Mouse (Mus musculus) heart, embryonic 13.5 days (tissue): ENCODE measurements at regions not wholly inside any gene's neighbourhood (a gene's known extent, or its start where the extent isn't known, plus 50 kb on each side); places are given as distances from the start of the nearest gene placed in this dataset.

Source experiments
- ATAC-seq: fragments of 200-750 bp; cut with Nextera tagmentation; 2 replicates; pipeline ENCODE4 v1.8.0; 2017; ENCODE audit warnings: moderate TSS enrichment; ENCODE audit not compliant: insufficient number of reproducible peaks, low FRiP score, low TSS enrichment; ENCODE audit errors: extremely low read depth
- H3K27ac ChIP-seq: fragments of 300-500 bp; sonication (generic); replicated peaks from 2 replicates; pipeline ENCODE4 v1.5.1; 2015; ENCODE audit warnings: moderate library complexity, mild to moderate bottlenecking, inconsistent platforms
- H3K27me3 ChIP-seq: fragments of 300-500 bp; sonication (generic); replicated peaks from 2 replicates; pipeline ENCODE4 v1.6.1; 2015; ENCODE audit warnings: mild to moderate bottlenecking, inconsistent platforms
- H3K36me3 ChIP-seq: fragments of 300-500 bp; sonication (generic); 2 replicates; pipeline ENCODE4 v1.6.1; 2015; ENCODE audit warnings: mild to moderate bottlenecking, inconsistent platforms
- H3K4me1 ChIP-seq: fragments of 300-500 bp; sonication (generic); 2 replicates; pipeline ENCODE4 v1.6.1; 2015; ENCODE audit warnings: inconsistent platforms
- H3K4me2 ChIP-seq: fragments of 300-500 bp; sonication (generic); 2 replicates; pipeline ENCODE4 v1.6.1; 2015; ENCODE audit warnings: inconsistent platforms, mild to moderate bottlenecking, moderate library complexity
- H3K4me3 ChIP-seq: fragments of 300-500 bp; sonication (generic); 2 replicates; pipeline ENCODE4 v1.5.1; 2015; ENCODE audit warnings: moderate library complexity, mild to moderate bottlenecking, inconsistent platforms
- H3K9ac ChIP-seq: fragments of 300-500 bp; sonication (generic); 2 replicates; pipeline ENCODE4 v1.6.1; 2015; ENCODE audit warnings: inconsistent platforms, mild to moderate bottlenecking, moderate library complexity
- H3K9me3 ChIP-seq: fragments of 300-500 bp; sonication (generic); 2 replicates; pipeline ENCODE4 v1.6.1; 2016; ENCODE audit warnings: inconsistent platforms
- WGBS: fragments of 180-500 bp; shearing (Covaris S2); methylation state at CpG from one replicate; pipeline ENCODE4 v1.1.7; 2015; ENCODE audit warnings: mixed read lengths; 5-methylcytosine and 5-hydroxymethylcytosine counted together

GRCm38 (mm10) chr6:100923070-100923469 lies 89.6 kb downstream of the Ppp4r2 start:
- ATAC-seq = no peak
- Histone ChIP-seq H3K4me1 (peaks cover 10% of the 10 kb centered on the region; the same call in 1 of the 2 replicates), H3K36me3 (no peaks in the 10 kb centered on the region), H3K4me2 (peak overlapping the region; percentile 6; the same call in 1 of the 2 replicates), H3K9ac (no peak overlapping the region), H3K27ac (no peak overlapping the region), H3K27me3 (no peaks in the 10 kb centered on the region), H3K9me3 (no peaks in the 10 kb centered on the region), H3K4me3 (no peak overlapping the region)
- 75% methylated on average over 7 of the region's 7 CpGs for WGBS

GRCm38 (mm10) chr6:100923686-100924085 lies 90.3 kb downstream of the Ppp4r2 start:
- no peak overlapping the region for H3K27ac ChIP-seq
- peaks cover 14% of the 10 kb centered on the region for H3K4me1 ChIP-seq
- H3K9me3 ChIP-seq = no peaks in the 10 kb centered on the region
- peak overlapping the region; percentile 6; the same call in 1 of the 2 replicates for H3K4me2 ChIP-seq
- no peak for ATAC-seq
- no peak overlapping the region for H3K4me3 ChIP-seq
- no peaks in the 10 kb centered on the region for H3K36me3 ChIP-seq
- no peak overlapping the region for H3K9ac ChIP-seq
- 36% methylated on average over 4 of the region's 4 CpGs for WGBS
- H3K27me3 ChIP-seq = no peaks in the 10 kb centered on the region

GRCm38 (mm10) chr6:100928791-100929758 lies 95.7 kb downstream of the Ppp4r2 start:
- ATAC-seq = no peak
- peaks cover 25% of the 10 kb centered on the region for H3K4me1 ChIP-seq
- peak overlapping the region; percentile 42 for H3K4me2 ChIP-seq
- no peaks in the 10 kb centered on the region for H3K36me3 ChIP-seq
- H3K27ac ChIP-seq = peak overlapping the region; percentile 51
- no peaks in the 10 kb centered on the region for H3K27me3 ChIP-seq
- 0 out of 2 replicates have a peak overlapping the region, but pooled peaks have one; percentile 7 for H3K9ac ChIP-seq
- no peak overlapping the region for H3K4me3 ChIP-seq
- no peaks in the 10 kb centered on the region for H3K9me3 ChIP-seq
- 42% methylated on average over 16 of the region's 16 CpGs for WGBS

GRCm38 (mm10) chr6:100929759-100930358 lies 96.4 kb downstream of the Ppp4r2 start:
- Histone ChIP-seq H3K27me3 (no peaks in the 10 kb centered on the region), H3K36me3 (no peaks in the 10 kb centered on the region), H3K27ac (peak overlapping the region; percentile 51), H3K4me1 (peaks cover 25% of the 10 kb centered on the region), H3K4me3 (no peak overlapping the region), H3K4me2 (peak overlapping the region; percentile 42; the same call in 1 of the 2 replicates), H3K9ac (no peak overlapping the region), H3K9me3 (no peaks in the 10 kb centered on the region)
- WGBS = 19% methylated on average over 10 of the region's 10 CpGs
- no peak for ATAC-seq

GRCm38 (mm10) chr6:100930706-100931105 lies 97.3 kb downstream of the Ppp4r2 start:
- Histone ChIP-seq H3K4me3 (no peak overlapping the region), H3K4me1 (peaks cover 25% of the 10 kb centered on the region), H3K27ac (no peak overlapping the region), H3K36me3 (no peaks in the 10 kb centered on the region), H3K4me2 (no peak overlapping the region), H3K9ac (no peak overlapping the region), H3K9me3 (no peaks in the 10 kb centered on the region), H3K27me3 (no peaks in the 10 kb centered on the region)
- ATAC-seq = no peak
- WGBS = 73% methylated on average over 6 of the region's 6 CpGs

GRCm38 (mm10) chr6:100934424-100934823 lies 101.0 kb downstream of the Ppp4r2 start:
- Histone ChIP-seq H3K4me2 (no peak overlapping the region), H3K27ac (no peak overlapping the region), H3K4me1 (peaks cover 27% of the 10 kb centered on the region), H3K36me3 (no peaks in the 10 kb centered on the region), H3K9ac (no peak overlapping the region), H3K27me3 (no peaks in the 10 kb centered on the region), H3K9me3 (no peaks in the 10 kb centered on the region), H3K4me3 (no peak overlapping the region)
- 88% methylated on average over 5 of the region's 5 CpGs for WGBS
- no peak for ATAC-seq

- no peak for ATAC-seq
- H3K4me1 ChIP-seq = peaks cover 13% of the 10 kb centered on the region
- H3K36me3 ChIP-seq = no peaks in the 10 kb centered on the region
- H3K9me3 ChIP-seq = no peaks in the 10 kb centered on the region
- H3K4me3 ChIP-seq = no peak overlapping the region
- no peak overlapping the region for H3K9ac ChIP-seq
- H3K4me2 ChIP-seq = no peak overlapping the region
- H3K27me3 ChIP-seq = no peaks in the 10 kb centered on the region
- WGBS = 86% methylated on average over 1 of the region's 1 CpGs
- H3K27ac ChIP-seq = no peak overlapping the region
Measured at GRCm38 (mm10) chr6:100937802-100938201, 104.4 kb downstream of the Ppp4r2 start.

- peaks cover 13% of the 10 kb centered on the region for H3K4me1 ChIP-seq
- no peaks in the 10 kb centered on the region for H3K36me3 ChIP-seq
- no peaks in the 10 kb centered on the region for H3K27me3 ChIP-seq
- 77% methylated on average over 11 of the region's 11 CpGs for WGBS
- H3K9me3 ChIP-seq = no peaks in the 10 kb centered on the region
- no peak overlapping the region for H3K27ac ChIP-seq
- H3K4me3 ChIP-seq = no peak overlapping the region
- no peak overlapping the region for H3K9ac ChIP-seq
- H3K4me2 ChIP-seq = no peak overlapping the region
- ATAC-seq = no peak
Measured at GRCm38 (mm10) chr6:100938376-100938775, 105.0 kb downstream of the Ppp4r2 start.

- no peak overlapping the region for H3K9ac ChIP-seq
- peak overlapping the region; percentile 33 for H3K4me2 ChIP-seq
- WGBS = 45% methylated on average over 12 of the region's 12 CpGs
- no peak for ATAC-seq
- no peaks in the 10 kb centered on the region for H3K36me3 ChIP-seq
- H3K27me3 ChIP-seq = no peaks in the 10 kb centered on the region
- H3K9me3 ChIP-seq = no peaks in the 10 kb centered on the region
- H3K4me3 ChIP-seq = no peak overlapping the region
- no peak overlapping the region for H3K27ac ChIP-seq
- peaks cover 13% of the 10 kb centered on the region for H3K4me1 ChIP-seq
Measured at GRCm38 (mm10) chr6:100939042-100939441, 105.6 kb downstream of the Ppp4r2 start.

GRCm38 (mm10) chr6:100939766-100940165 lies 106.3 kb downstream of the Ppp4r2 start:
- 83% methylated on average over 5 of the region's 5 CpGs for WGBS
- H3K36me3 ChIP-seq = no peaks in the 10 kb centered on the region
- H3K27me3 ChIP-seq = no peaks in the 10 kb centered on the region
- ATAC-seq = no peak
- no peak overlapping the region for H3K27ac ChIP-seq
- H3K9me3 ChIP-seq = no peaks in the 10 kb centered on the region
- H3K4me2 ChIP-seq = no peak overlapping the region
- peaks cover 13% of the 10 kb centered on the region for H3K4me1 ChIP-seq
- no peak overlapping the region for H3K9ac ChIP-seq
- H3K4me3 ChIP-seq = no peak overlapping the region

- Histone ChIP-seq H3K36me3 (no peaks in the 10 kb centered on the region), H3K9ac (no peak overlapping the region), H3K27ac (no peak overlapping the region), H3K4me2 (no peak overlapping the region), H3K9me3 (no peaks in the 10 kb centered on the region), H3K4me3 (no peak overlapping the region), H3K27me3 (no peaks in the 10 kb centered on the region), H3K4me1 (peaks cover 16% of the 10 kb centered on the region)
- 39% methylated on average over 2 of the region's 2 CpGs for WGBS
- no peak for ATAC-seq
Measured at GRCm38 (mm10) chr6:100941686-100942085, 108.3 kb downstream of the Ppp4r2 start.
